Mouse (Mus musculus) brain, adult 2 months (tissue): ENCODE data around the gene Tmem30c.

Source experiments
- DNase-seq: peaks from one replicate; pipeline ENCODE4 v3.0.0; 2011; ENCODE audit warnings: low read depth, low spot score

The Tmem30c gene

GRCm38 (mm10) chr16:57292765-57293164 is at the start of gene Tmem30c:
Gene Tmem30c (minus strand): TSS chr16:57292865.
- DNase-seq: no peak

DNA sequence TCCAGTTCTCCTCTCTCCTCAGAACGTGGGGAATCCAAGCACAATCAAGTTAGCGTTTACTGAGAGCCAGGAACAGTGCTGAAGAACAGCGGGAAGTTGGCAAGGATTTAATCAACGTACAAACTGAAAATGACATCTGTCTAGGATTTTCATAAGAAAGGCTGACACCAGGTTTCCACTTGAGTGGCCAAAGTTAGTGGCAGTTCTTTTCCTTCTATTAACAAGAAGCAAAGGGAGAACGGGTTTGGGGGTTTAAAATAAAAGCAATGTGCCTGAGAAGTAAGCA is 47.9 kb upstream of the Tmem30c start:
- DNase-seq: no peak

DNA sequence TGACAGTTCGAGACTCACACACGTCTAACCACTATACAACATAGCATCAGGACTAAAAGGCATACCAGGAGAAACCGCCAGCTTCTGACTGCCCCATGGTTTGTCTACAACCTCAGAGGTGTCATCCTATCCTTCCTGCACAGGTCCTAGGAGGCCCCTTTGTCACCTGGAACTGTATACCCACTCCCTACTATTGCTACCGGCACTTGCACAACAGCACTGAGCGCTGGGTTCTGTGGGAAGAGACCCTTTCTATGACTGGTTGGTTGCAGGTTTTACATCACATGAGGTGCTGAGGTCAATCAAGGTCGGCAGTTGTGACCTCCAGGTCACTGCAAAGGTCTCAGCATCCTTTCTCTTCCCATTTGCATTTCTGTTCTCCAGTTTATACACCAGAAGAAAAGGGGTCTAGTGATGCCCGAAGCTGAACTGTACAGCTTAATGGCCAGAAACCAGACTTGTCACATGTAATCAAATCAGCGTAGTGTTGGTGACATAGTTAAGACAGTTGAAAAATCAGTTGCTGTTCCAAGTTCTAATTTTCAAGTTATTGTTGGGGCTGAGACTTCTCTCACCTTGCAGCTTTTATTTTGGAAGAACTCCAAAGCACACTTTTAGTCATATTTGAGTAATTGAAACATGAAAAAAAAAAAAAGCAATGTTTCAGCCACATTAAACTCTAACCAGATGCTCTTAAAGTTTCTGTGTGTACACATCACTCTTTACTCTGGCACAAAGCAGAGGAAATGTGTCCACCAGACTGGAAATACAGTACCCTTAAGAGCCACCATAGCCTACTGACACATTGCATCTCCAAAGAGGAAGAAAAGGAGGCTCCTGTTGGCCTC is 47.3 kb upstream of the Tmem30c start:
- DNase-seq: no peak

DNA sequence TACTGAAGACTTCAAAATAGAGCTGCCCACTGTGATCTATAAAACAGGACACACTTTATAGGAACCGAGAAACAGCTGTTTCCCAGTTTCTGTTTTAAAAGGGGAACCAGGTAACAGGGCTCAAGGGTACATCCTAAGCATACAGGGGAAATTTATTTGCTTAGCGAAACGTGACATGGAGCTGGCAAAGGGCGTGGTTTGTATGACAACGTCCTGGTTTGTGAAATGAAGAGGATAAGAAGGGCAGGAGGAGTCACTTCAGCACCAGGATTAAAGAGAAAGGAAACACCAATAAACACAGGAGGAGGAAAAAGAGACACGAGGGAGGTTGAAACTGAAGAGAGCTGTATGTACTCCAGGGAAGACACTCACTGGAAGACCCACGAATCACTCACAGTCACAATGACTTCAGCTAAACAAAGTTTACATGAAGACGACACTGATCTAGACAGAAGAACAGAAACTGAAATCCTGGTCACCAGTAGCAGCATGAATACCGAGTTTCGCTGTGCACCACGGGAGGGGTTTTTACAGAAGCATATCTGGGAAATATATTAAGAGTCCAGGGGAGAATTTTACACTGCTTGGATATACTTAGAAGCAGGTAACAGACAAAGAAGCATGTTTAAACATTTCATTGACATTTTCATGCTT is 44.2 kb upstream of the Tmem30c start:
- no peak for DNase-seq

DNA sequence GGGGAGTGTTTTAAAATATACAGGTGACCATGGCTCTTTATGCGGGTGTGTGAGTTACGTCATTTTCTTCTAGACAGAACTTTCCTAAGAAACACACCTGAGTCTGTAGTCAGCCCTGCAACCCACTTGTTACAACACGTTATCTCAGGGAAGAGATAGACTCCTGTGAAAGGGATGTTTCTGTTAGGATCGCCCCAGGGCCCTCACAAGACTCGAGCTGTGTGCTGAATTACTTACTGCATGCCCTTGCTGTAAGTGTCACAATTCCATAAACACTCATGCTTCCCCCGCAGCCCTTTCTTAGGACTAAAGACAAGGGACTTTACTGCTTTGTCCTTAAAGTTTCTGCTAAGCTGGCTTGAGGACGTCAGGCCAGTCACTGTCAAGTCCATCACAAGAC is 39.6 kb upstream of the Tmem30c start:
- no peak for DNase-seq

GRCm38 (mm10) chr16:57330111-57330510 is 37.4 kb upstream of the Tmem30c start:
- DNase-seq: no peak

- no peak for DNase-seq
Observed at GRCm38 (mm10) chr16:57329028-57329427, 36.4 kb upstream of the Tmem30c start.

DNA sequence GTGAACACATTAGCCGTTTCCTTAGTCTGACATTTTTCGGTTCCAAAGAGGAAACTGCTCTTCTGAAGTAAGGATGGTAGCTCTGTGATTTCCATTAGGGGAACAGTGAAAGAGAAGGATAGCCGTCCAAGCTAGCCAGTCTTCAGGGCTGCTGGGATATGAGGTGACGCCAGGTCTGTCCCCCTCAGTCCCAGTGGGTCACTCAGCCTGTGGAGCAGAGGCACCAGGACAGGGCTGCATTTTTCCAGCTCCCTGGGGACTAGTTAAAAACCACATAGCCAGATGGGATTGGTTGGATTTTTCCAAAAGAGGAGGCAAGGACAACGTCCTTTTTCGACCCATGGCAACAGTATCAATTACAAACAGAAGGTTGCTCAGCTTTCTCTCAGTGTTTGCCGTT is 34.3 kb upstream of the Tmem30c start:
- DNase-seq: no peak

- peak; percentile 24 for DNase-seq
Observed at GRCm38 (mm10) chr16:57319284-57320124, 26.8 kb upstream of the Tmem30c start.

GRCm38 (mm10) chr16:57318637-57319125 is 26.0 kb upstream of the Tmem30c start:
- DNase-seq: no peak

- no peak for DNase-seq
Observed at GRCm38 (mm10) chr16:57317882-57318636, 25.4 kb upstream of the Tmem30c start.

DNA sequence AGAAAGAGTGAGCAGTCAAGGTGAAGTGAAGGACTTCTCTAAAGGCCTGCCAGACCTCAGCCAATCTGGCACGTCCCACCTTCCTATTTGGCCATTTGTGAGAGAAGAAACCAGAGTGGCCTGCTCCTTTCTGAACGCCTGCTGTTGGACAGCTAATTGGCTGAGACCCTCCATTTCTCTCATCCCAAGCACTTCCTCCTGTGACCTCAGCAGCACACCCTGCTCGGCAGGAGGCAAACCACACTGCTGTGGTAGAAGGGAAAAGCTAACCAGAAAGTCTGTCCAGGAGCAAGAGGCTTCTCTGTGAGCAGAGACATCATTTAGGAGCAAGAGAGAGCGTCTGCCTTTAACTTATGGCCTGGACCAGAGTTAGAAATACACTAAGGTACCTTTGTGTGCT is 24.5 kb upstream of the Tmem30c start:
- no peak for DNase-seq

DNA sequence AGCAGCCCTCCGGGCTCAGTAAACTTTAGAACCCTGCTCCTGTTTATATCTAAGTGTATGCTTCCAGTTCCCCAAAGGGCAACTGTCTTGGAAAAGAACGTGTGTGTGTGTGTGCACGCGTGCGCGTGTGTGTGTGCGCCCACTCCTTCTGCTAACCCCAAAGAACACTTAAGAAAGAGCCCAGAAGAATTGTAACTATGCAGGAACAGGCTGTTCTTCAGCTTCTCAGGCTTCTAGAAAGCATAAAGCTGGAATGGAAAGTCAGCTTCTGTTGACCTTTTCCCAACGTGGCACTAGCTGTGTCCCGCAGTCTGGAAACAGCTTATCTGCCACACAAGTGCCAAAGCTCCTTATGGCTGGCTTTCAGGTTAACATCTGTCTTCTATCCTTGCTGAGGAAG is 22.4 kb upstream of the Tmem30c start:
- DNase-seq: peak; percentile 21

GRCm38 (mm10) chr16:57314236-57314635 is 21.6 kb upstream of the Tmem30c start:
- no peak for DNase-seq

- DNase-seq: no peak
Observed at GRCm38 (mm10) chr16:57313487-57313886, 20.8 kb upstream of the Tmem30c start.

DNA sequence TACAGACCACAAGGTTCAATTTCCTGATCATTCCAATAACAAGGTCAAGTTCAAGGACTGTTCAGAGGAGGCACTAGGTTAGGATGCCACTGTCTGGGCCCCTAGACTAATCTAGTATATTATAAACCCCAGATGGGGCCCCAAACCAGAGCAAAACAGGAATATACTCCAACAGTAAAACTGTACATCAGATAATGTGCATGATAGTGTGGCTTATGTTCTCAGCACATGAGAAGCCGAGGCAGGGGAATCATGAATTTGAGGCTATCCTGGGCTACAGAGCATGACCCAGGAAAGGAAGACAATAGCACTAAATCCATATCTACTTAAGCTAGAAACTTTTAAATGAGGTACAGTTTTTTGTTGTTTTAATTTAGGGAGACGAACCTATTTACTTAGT is 19.5 kb upstream of the Tmem30c start:
- no peak for DNase-seq

GRCm38 (mm10) chr16:57305463-57305862 is 12.8 kb upstream of the Tmem30c start:
- DNase-seq: peak; percentile 16

DNA sequence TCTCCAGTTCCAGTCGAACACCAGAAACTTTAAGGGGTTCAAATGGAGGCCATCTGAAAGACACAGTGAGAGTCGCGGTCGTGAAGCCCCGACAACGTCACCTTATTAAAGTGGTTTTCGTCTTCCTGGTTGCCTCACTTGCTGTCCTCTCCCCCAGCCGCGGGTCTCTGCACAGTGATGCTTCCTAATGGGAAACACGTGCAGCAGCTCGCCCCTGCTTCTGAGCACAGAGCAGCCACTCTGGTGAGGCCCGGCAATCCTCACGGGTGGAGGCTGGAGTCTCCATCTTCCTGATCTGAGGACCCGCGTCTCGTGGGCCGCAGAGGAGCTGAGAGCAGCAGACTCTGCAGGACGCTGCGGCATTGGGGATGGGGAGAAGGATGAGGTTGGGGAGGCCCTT is 11.1 kb upstream of the Tmem30c start:
- DNase-seq: no peak

GRCm38 (mm10) chr16:57302792-57303698 is 10.4 kb upstream of the Tmem30c start:
- no peak for DNase-seq

DNA sequence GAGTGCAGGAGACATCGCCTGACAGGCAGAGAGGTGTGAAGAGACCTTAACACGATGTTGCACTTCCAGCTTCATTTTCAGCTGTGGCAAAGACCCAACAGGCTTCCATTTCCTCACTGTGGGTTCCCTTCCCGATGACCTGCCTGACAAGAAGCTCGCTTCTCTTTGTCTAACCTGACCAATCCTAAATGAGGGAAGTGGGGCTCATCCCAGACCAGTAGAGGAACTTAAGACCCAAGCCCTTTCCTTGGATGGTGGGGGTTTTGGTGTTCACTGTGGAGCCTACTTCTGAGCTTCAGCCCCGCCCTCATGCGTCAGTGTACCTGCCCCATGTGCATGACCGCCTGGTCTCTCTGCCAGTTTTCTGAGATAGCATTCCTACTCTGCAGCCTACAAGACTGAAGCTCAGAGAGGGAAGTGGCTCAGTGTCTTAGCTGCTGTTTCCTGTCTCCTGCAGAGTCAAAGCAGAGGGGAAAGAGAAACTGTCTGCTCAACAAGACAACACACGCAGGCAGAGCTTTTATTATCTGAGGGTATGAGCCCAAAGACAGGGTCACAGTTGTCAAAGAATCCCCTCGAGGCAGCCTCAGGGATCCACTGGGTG is 8.9 kb upstream of the Tmem30c start:
- peak; percentile 26 for DNase-seq
